Mouse (Mus musculus): ENCODE measurements around the gene Apoc1. TPM values are rescaled to one million over a fixed set of nuclear protein-coding genes. Genes with fewer than 3 reads are reported as not detected.
A peak's percentile ranks its signal among the peaks of the same experiment; 100 is the strongest.

Apoc1 gene
- total and polyA plus RNA-seq, 2 experiments from 2014 or later: 3.0 to 5.3 TPM

- ATAC-seq (no peak), DNase-seq (no peak)
- Histone ChIP-seq H3K4me1 (ENCODE audit: insufficient read depth) (no peaks in the 10 kb centered on the region), H3K4me2 (ENCODE audit: low read depth) (no peak overlapping the region), H3K4me3 (ENCODE audit: low read depth, low read length) (no peak overlapping the region), H3K36me3 (ENCODE audit: insufficient read depth) (peaks cover 80% of the 10 kb centered on the region), H3K9ac (no peak overlapping the region), H3K27ac (ENCODE audit: low read depth, low read length) (no peak overlapping the region), H3K27me3 (ENCODE audit: insufficient read depth, low read length) (no peaks in the 10 kb centered on the region), H3K9me3 (ENCODE audit: low read length) (no peaks in the 10 kb centered on the region)
- WGBS: 96% methylated on average over 4 of the region's 4 CpGs
- TF ChIP-seq CTCF (IDR thresholded peaks at IDR 0.05; ENCODE audit: low read depth): no peak
These were observed 34.1 kb upstream of the Apoc1 start for GRCm38 (mm10) chr7:19726541-19726940.

GRCm38 (mm10) chr7:19724167-19724566 is 31.7 kb upstream of the Apoc1 start:
- no peak for DNase-seq
- no peak overlapping the region for H3K4me3 ChIP-seq (ENCODE audit: low read depth, low read length)
- H3K36me3 ChIP-seq (ENCODE audit: insufficient read depth): peaks cover 60% of the 10 kb centered on the region
- no peak overlapping the region for H3K9ac ChIP-seq
- TF ChIP-seq CTCF (IDR thresholded peaks at IDR 0.05; ENCODE audit: low read depth): no peak
- H3K27me3 ChIP-seq (ENCODE audit: insufficient read depth, low read length): no peaks in the 10 kb centered on the region
- H3K9me3 ChIP-seq (ENCODE audit: low read length): no peaks in the 10 kb centered on the region; the same call in 1 of the 2 replicates
- no peak overlapping the region for H3K27ac ChIP-seq (ENCODE audit: low read depth, low read length)
- 97% methylated on average over 12 of the region's 12 CpGs for WGBS
- no peak for ATAC-seq
- no peaks in the 10 kb centered on the region for H3K4me1 ChIP-seq (ENCODE audit: insufficient read depth)
- no peak overlapping the region for H3K4me2 ChIP-seq (ENCODE audit: low read depth)

GRCm38 (mm10) chr7:19722754-19723195 is 30.3 kb upstream of the Apoc1 start:
- Histone ChIP-seq H3K27me3 (ENCODE audit: insufficient read depth, low read length) (no peaks in the 10 kb centered on the region), H3K27ac (ENCODE audit: low read depth, low read length) (no peak overlapping the region), H3K4me2 (ENCODE audit: low read depth) (no peak overlapping the region), H3K9ac (no peak overlapping the region), H3K4me3 (ENCODE audit: low read depth, low read length) (no peak overlapping the region), H3K9me3 (ENCODE audit: low read length) (no peaks in the 10 kb centered on the region; the same call in 1 of the 2 replicates), H3K36me3 (ENCODE audit: insufficient read depth) (peaks cover 47% of the 10 kb centered on the region), H3K4me1 (ENCODE audit: insufficient read depth) (no peaks in the 10 kb centered on the region)
- ATAC-seq: no peak
- no peak for DNase-seq
- WGBS: 93% methylated on average over 6 of the region's 6 CpGs
- TF ChIP-seq CTCF (IDR thresholded peaks at IDR 0.05; ENCODE audit: low read depth): no peak

GRCm38 (mm10) chr7:19719200-19719599 is 26.7 kb upstream of the Apoc1 start:
- no peaks in the 10 kb centered on the region for H3K27me3 ChIP-seq (ENCODE audit: insufficient read depth, low read length)
- 90% methylated on average over 4 of the region's 4 CpGs for WGBS
- DNase-seq (no peak), ATAC-seq (no peak)
- H3K36me3 ChIP-seq (ENCODE audit: insufficient read depth): peaks cover 16% of the 10 kb centered on the region
- H3K4me3 ChIP-seq (ENCODE audit: low read depth, low read length): no peak overlapping the region
- H3K27ac ChIP-seq (ENCODE audit: low read depth, low read length): no peak overlapping the region
- H3K9me3 ChIP-seq (ENCODE audit: low read length): no peaks in the 10 kb centered on the region; the same call in 1 of the 2 replicates
- no peak overlapping the region for H3K4me2 ChIP-seq (ENCODE audit: low read depth)
- no peak overlapping the region for H3K9ac ChIP-seq
- no peak for TF ChIP-seq CTCF (IDR thresholded peaks at IDR 0.05; ENCODE audit: low read depth)
- 0 out of 2 replicates have a peak, but pooled peaks cover 6% of the 10 kb centered on the region for H3K4me1 ChIP-seq (ENCODE audit: insufficient read depth)

GRCm38 (mm10) chr7:19718297-19718952 is 26.0 kb upstream of the Apoc1 start:
- ATAC-seq (no peak), DNase-seq (no peak)
- no peak overlapping the region for H3K4me3 ChIP-seq (ENCODE audit: low read depth, low read length)
- no peak overlapping the region for H3K27ac ChIP-seq (ENCODE audit: low read depth, low read length)
- no peak overlapping the region for H3K9ac ChIP-seq
- H3K4me1 ChIP-seq (ENCODE audit: insufficient read depth): 0 out of 2 replicates have a peak, but pooled peaks cover 6% of the 10 kb centered on the region
- WGBS: 98% methylated on average over 5 of the region's 5 CpGs
- H3K27me3 ChIP-seq (ENCODE audit: insufficient read depth, low read length): no peaks in the 10 kb centered on the region
- H3K4me2 ChIP-seq (ENCODE audit: low read depth): no peak overlapping the region
- no peak for TF ChIP-seq CTCF (IDR thresholded peaks at IDR 0.05; ENCODE audit: low read depth)
- no peaks in the 10 kb centered on the region; the same call in 1 of the 2 replicates for H3K9me3 ChIP-seq (ENCODE audit: low read length)
- peaks cover 13% of the 10 kb centered on the region; the same call in 1 of the 2 replicates for H3K36me3 ChIP-seq (ENCODE audit: insufficient read depth)

GRCm38 (mm10) chr7:19717346-19717745 is 24.9 kb upstream of the Apoc1 start:
- Histone ChIP-seq H3K9ac (no peak overlapping the region), H3K36me3 (ENCODE audit: insufficient read depth) (peaks cover 14% of the 10 kb centered on the region; the same call in 1 of the 2 replicates), H3K9me3 (ENCODE audit: low read length) (no peaks in the 10 kb centered on the region; the same call in 1 of the 2 replicates), H3K4me3 (ENCODE audit: low read depth, low read length) (no peak overlapping the region), H3K27me3 (ENCODE audit: insufficient read depth, low read length) (no peaks in the 10 kb centered on the region), H3K4me2 (ENCODE audit: low read depth) (no peak overlapping the region), H3K27ac (ENCODE audit: low read depth, low read length) (no peak overlapping the region), H3K4me1 (ENCODE audit: insufficient read depth) (0 out of 2 replicates have a peak, but pooled peaks cover 6% of the 10 kb centered on the region)
- no peak for ATAC-seq
- WGBS: 95% methylated on average over 4 of the region's 4 CpGs
- DNase-seq: no peak
- TF ChIP-seq CTCF (IDR thresholded peaks at IDR 0.05; ENCODE audit: low read depth): no peak

GRCm38 (mm10) chr7:19716822-19717221 is 24.4 kb upstream of the Apoc1 start:
- Histone ChIP-seq H3K4me1 (ENCODE audit: insufficient read depth) (0 out of 2 replicates have a peak, but pooled peaks cover 6% of the 10 kb centered on the region), H3K27me3 (ENCODE audit: insufficient read depth, low read length) (no peaks in the 10 kb centered on the region), H3K9ac (peak overlapping the region; percentile 31; the same call in 1 of the 2 replicates), H3K4me2 (ENCODE audit: low read depth) (peak overlapping the region; percentile 43), H3K9me3 (ENCODE audit: low read length) (no peaks in the 10 kb centered on the region; the same call in 1 of the 2 replicates), H3K4me3 (ENCODE audit: low read depth, low read length) (no peak overlapping the region), H3K36me3 (ENCODE audit: insufficient read depth) (peaks cover 18% of the 10 kb centered on the region), H3K27ac (ENCODE audit: low read depth, low read length) (peak overlapping the region; percentile 83)
- DNase-seq (no peak), ATAC-seq (no peak)
- no peak for TF ChIP-seq CTCF (IDR thresholded peaks at IDR 0.05; ENCODE audit: low read depth)
- WGBS: 80% methylated on average over 2 of the region's 2 CpGs

Measured in forebrain, postnatal 0 days (tissue).